In the genomic region with DNA sequence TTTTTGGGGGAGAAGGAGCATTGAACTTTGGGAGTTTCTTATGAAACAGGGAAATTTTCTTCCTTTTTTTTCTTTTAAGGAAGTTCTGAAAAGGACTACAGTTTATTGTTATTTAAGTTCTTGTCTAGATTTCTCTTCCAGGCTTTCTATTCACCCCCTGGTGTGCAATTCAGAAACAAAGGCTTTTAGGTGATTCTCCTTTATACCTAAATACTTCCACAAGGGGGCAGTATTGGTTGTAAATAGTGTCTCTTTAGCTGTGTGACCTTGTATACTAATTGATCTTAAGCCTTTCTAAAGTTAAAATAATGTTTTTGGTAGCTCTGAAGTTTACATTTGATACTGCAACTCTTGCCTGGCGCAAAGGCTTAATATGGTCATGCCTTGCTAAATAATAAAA, we compare ENCODE assay signal across 9 mouse cellular contexts. TPM values are rescaled to one million over a fixed set of nuclear protein-coding genes. Genes with fewer than 3 reads are reported as not detected.
DNase-seq lines count a peak whose midpoint lies in the region; ATAC-seq and TF ChIP-seq lines count a peak whose summit lies in the region.
"Had no signal": no experiment of that assay in that cellular context is flagged by ENCODE, and none has a peak within 500 bp of the region (broad histone marks: within the 10 kb centered on the region; RNA-seq: fewer than 3 reads in every experiment).

No protein-coding gene starts in this region.

- TF ChIP-seq EP300 in liver, embryonic 14.5 days (IDR thresholded peaks at IDR 0.05; ENCODE audit: low read depth) = no peak

- no peaks in the 10 kb centered on the region for H3K9me3 ChIP-seq in forebrain, embryonic 14.5 days (replicated peaks; ENCODE audit: control insufficient read depth, low read length)
- H3K9me3 ChIP-seq in forebrain, embryonic 11.5 days (ENCODE audit: control insufficient read depth, low read length) = no peaks in the 10 kb centered on the region
- no peaks in the 10 kb centered on the region for H3K9me3 ChIP-seq in liver, embryonic 14.5 days (ENCODE audit: control insufficient read depth, low read length)
- H3K9me3 ChIP-seq in liver, embryonic 12.5 days (replicated peaks) = no peaks in the 10 kb centered on the region
- H3K9me3 ChIP-seq: embryonic facial prominence, embryonic 15.5 days had no signal

- no peak for ATAC-seq in forebrain, embryonic 14.5 days
- ATAC-seq in forebrain, embryonic 11.5 days (replicated peaks; ENCODE audit: low FRiP score) = no peak
- no peak for ATAC-seq in liver, embryonic 14.5 days (ENCODE audit: insufficient read depth)
- no peak for ATAC-seq in liver, embryonic 12.5 days

- no peaks in the 10 kb centered on the region; the same call in 1 of the 2 replicates for H3K36me3 ChIP-seq in forebrain, embryonic 14.5 days (ENCODE audit: control insufficient read depth, insufficient read depth, low read length)
- no peaks in the 10 kb centered on the region for H3K36me3 ChIP-seq in forebrain, embryonic 11.5 days (ENCODE audit: control insufficient read depth, insufficient read depth, low read length)
- no peaks in the 10 kb centered on the region for H3K36me3 ChIP-seq in liver, embryonic 14.5 days (replicated peaks; ENCODE audit: control insufficient read depth, insufficient read depth, low read depth)
- H3K36me3 ChIP-seq in liver, embryonic 12.5 days = peaks cover 17% of the 10 kb centered on the region

- no peaks in the 10 kb centered on the region for H3K27me3 ChIP-seq in forebrain, embryonic 14.5 days (replicated peaks; ENCODE audit: control insufficient read depth, insufficient read depth, low read length)
- H3K27me3 ChIP-seq in forebrain, embryonic 11.5 days (ENCODE audit: control insufficient read depth, insufficient read depth, low read length) = no peaks in the 10 kb centered on the region
- H3K27me3 ChIP-seq in liver, embryonic 14.5 days (ENCODE audit: control insufficient read depth, insufficient read depth, low read length) = no peaks in the 10 kb centered on the region
- H3K27me3 ChIP-seq in liver, embryonic 12.5 days (replicated peaks) = no peaks in the 10 kb centered on the region
- H3K27me3 ChIP-seq: embryonic facial prominence, embryonic 15.5 days had no signal

- no peak overlapping the region for H3K27ac ChIP-seq in forebrain, embryonic 14.5 days (ENCODE audit: low read depth, low read length)
- H3K27ac ChIP-seq in forebrain, embryonic 11.5 days (ENCODE audit: low read depth, low read length) = no peak overlapping the region
- H3K27ac ChIP-seq in liver, embryonic 14.5 days = no peak overlapping the region
- no peak overlapping the region for H3K27ac ChIP-seq in liver, embryonic 12.5 days
- H3K27ac ChIP-seq: embryonic facial prominence, embryonic 15.5 days had no signal

- H3K4me2 ChIP-seq in forebrain, embryonic 14.5 days (ENCODE audit: low read length) = peak overlapping the region; percentile 14; the same call in 1 of the 2 replicates
- H3K4me2 ChIP-seq in forebrain, embryonic 11.5 days (ENCODE audit: low read depth, low read length, severe bottlenecking) = no peak overlapping the region
- no peak overlapping the region for H3K4me2 ChIP-seq in liver, embryonic 14.5 days (ENCODE audit: low read depth)
- H3K4me2 ChIP-seq in liver, embryonic 12.5 days = no peak overlapping the region
- H3K4me2 ChIP-seq: embryonic facial prominence, embryonic 15.5 days had no signal

- H3K9ac ChIP-seq in forebrain, embryonic 14.5 days (ENCODE audit: low read length) = no peak overlapping the region
- no peak overlapping the region for H3K9ac ChIP-seq in forebrain, embryonic 11.5 days (ENCODE audit: low read length)
- H3K9ac ChIP-seq in liver, embryonic 14.5 days (replicated peaks) = no peak overlapping the region
- no peak overlapping the region for H3K9ac ChIP-seq in liver, embryonic 12.5 days
- H3K9ac ChIP-seq: embryonic facial prominence, embryonic 15.5 days had no signal

- peak; percentile 54; the same call in 1 of the 2 replicates for TF ChIP-seq CTCF in liver, embryonic 14.5 days (IDR thresholded peaks at IDR 0.05; ENCODE audit: low read depth)

- no peak overlapping the region for H3K4me3 ChIP-seq in forebrain, embryonic 14.5 days (ENCODE audit: low read depth, low read length)
- H3K4me3 ChIP-seq in forebrain, embryonic 11.5 days (ENCODE audit: low read depth, low read length) = no peak overlapping the region
- H3K4me3 ChIP-seq in liver, embryonic 14.5 days (ENCODE audit: insufficient read depth in 1 of 2, low read depth in 2 of 2, low read length in 2 of 2) = no peak overlapping the region
- H3K4me3 ChIP-seq in liver, embryonic 12.5 days = no peak overlapping the region
- H3K4me3 ChIP-seq: embryonic facial prominence, embryonic 15.5 days had no signal

- 85% methylated on average over 1 of the region's 1 CpGs for WGBS in forebrain, embryonic 14.5 days
- 81% methylated on average over 1 of the region's 1 CpGs for WGBS in forebrain, embryonic 11.5 days
- 46% methylated on average over 1 of the region's 1 CpGs for WGBS in liver, embryonic 14.5 days (ENCODE audit: insufficient replicate concordance)
- WGBS in liver, embryonic 12.5 days (ENCODE audit: insufficient replicate concordance) = 59% methylated on average over 1 of the region's 1 CpGs

- peak; percentile 91 for DNase-seq in forebrain, embryonic 14.5 days (ENCODE audit: low spot score)
- no peak for DNase-seq in forebrain, embryonic 11.5 days (ENCODE audit: low spot score)
- peak; percentile 54 to 74 (median 57) for DNase-seq in liver, embryonic 14.5 days (ENCODE audit: low read depth in 3 of 3, low spot score in 3 of 3)
- peak; percentile 63 for DNase-seq in brain, adult 2 months (ENCODE audit: low read depth, low spot score)
- DNase-seq in mesoderm, embryonic 11.5 days (ENCODE audit: low read depth, low spot score) = peak; percentile 67
- DNase-seq in left cerebral cortex, adult 11 months (ENCODE audit: low spot score) = no peak
- DNase-seq in right cerebral cortex, postnatal 10 days (ENCODE audit: low spot score in 2 of 2) = no peak

- peaks cover 20% of the 10 kb centered on the region for H3K4me1 ChIP-seq in forebrain, embryonic 14.5 days (ENCODE audit: control insufficient read depth, insufficient read depth, low read length)
- peaks cover 4% of the 10 kb centered on the region; the same call in 1 of the 2 replicates for H3K4me1 ChIP-seq in forebrain, embryonic 11.5 days (replicated peaks; ENCODE audit: control insufficient read depth, insufficient read depth, low read length)
- peaks cover 12 to 26% of the 10 kb centered on the region in 2 experiments for H3K4me1 ChIP-seq in liver, embryonic 14.5 days (replicated peaks; ENCODE audit: control insufficient read depth in 2 of 2, insufficient read depth in 2 of 2, low read length in 1 of 2)
- H3K4me1 ChIP-seq in liver, embryonic 12.5 days = peaks cover 54% of the 10 kb centered on the region

RNA-seq across cellular contexts. Expression of a gene that starts 2.7 kb away (rescaled TPM):
- polyA plus RNA-seq in forebrain, embryonic 14.5 days (2014; fragmentation: Nextera tagmentation; extraction: Ambion mirVana) = 791 and 827 TPM in 2 replicates
- 624 and 635 TPM in 2 replicates for polyA plus RNA-seq in forebrain, embryonic 11.5 days (2014; fragmentation: Nextera tagmentation; extraction: Ambion mirVana)
- 104 and 121 TPM in 2 replicates for polyA plus RNA-seq in liver, embryonic 14.5 days (2012; rRNA removed)
- 316 and 317 TPM in 2 replicates for polyA plus RNA-seq in liver, embryonic 14.5 days (2014; fragmentation: Nextera tagmentation; extraction: Ambion mirVana)
- 415 and 442 TPM in 2 replicates for polyA plus RNA-seq in liver, embryonic 12.5 days (2016; fragmentation: Nextera tagmentation; extraction: Ambion mirVana)

RNA-seq across cellular contexts. Expression of a gene that starts 13.6 kb away (rescaled TPM):
- 20.4 and 23.6 TPM in 2 replicates for polyA plus RNA-seq in forebrain, embryonic 14.5 days (2014; fragmentation: Nextera tagmentation; extraction: Ambion mirVana)
- polyA plus RNA-seq in forebrain, embryonic 11.5 days (2014; fragmentation: Nextera tagmentation; extraction: Ambion mirVana) = 21.0 TPM in 2 replicates
- 2.0 and 3.1 TPM in 2 replicates for polyA plus RNA-seq in liver, embryonic 14.5 days (2012; rRNA removed)
- polyA plus RNA-seq in liver, embryonic 14.5 days (2014; fragmentation: Nextera tagmentation; extraction: Ambion mirVana) = 4.8 and 5.9 TPM in 2 replicates
- polyA plus RNA-seq in liver, embryonic 12.5 days (2016; fragmentation: Nextera tagmentation; extraction: Ambion mirVana) = 10.5 and 12.0 TPM in 2 replicates

RNA-seq across cellular contexts. Expression of a gene that starts 19.9 kb away (rescaled TPM):
- 18.5 and 20.4 TPM in 2 replicates for polyA plus RNA-seq in forebrain, embryonic 14.5 days (2014; fragmentation: Nextera tagmentation; extraction: Ambion mirVana)
- polyA plus RNA-seq in forebrain, embryonic 11.5 days (2014; fragmentation: Nextera tagmentation; extraction: Ambion mirVana) = 1.5 and 3.4 TPM in 2 replicates
- 0.09 and 0.18 TPM in 2 replicates for polyA plus RNA-seq in liver, embryonic 14.5 days (2012; rRNA removed)
- 0.39 and 0.54 TPM in 2 replicates for polyA plus RNA-seq in liver, embryonic 14.5 days (2014; fragmentation: Nextera tagmentation; extraction: Ambion mirVana)
- 1.0 and 1.5 TPM in 2 replicates for polyA plus RNA-seq in liver, embryonic 12.5 days (2016; fragmentation: Nextera tagmentation; extraction: Ambion mirVana)

RNA-seq across cellular contexts. Expression of a gene that starts 28.8 kb away (rescaled TPM):
- polyA plus RNA-seq in forebrain, embryonic 14.5 days (2014; fragmentation: Nextera tagmentation; extraction: Ambion mirVana) = 46.1 and 47.5 TPM in 2 replicates
- 55.1 and 65.5 TPM in 2 replicates for polyA plus RNA-seq in forebrain, embryonic 11.5 days (2014; fragmentation: Nextera tagmentation; extraction: Ambion mirVana)
- polyA plus RNA-seq in liver, embryonic 14.5 days (2012; rRNA removed) = 8.1 and 8.5 TPM in 2 replicates
- 6.7 and 7.9 TPM in 2 replicates for polyA plus RNA-seq in liver, embryonic 14.5 days (2014; fragmentation: Nextera tagmentation; extraction: Ambion mirVana)
- 17.4 and 17.7 TPM in 2 replicates for polyA plus RNA-seq in liver, embryonic 12.5 days (2016; fragmentation: Nextera tagmentation; extraction: Ambion mirVana)

RNA-seq across cellular contexts. Expression of a gene that starts 37.0 kb away (rescaled TPM):
- 55.5 and 56.4 TPM in 2 replicates for polyA plus RNA-seq in forebrain, embryonic 14.5 days (2014; fragmentation: Nextera tagmentation; extraction: Ambion mirVana)
- polyA plus RNA-seq in forebrain, embryonic 11.5 days (2014; fragmentation: Nextera tagmentation; extraction: Ambion mirVana) = 57.7 and 58.2 TPM in 2 replicates
- 13.9 and 15.6 TPM in 2 replicates for polyA plus RNA-seq in liver, embryonic 14.5 days (2012; rRNA removed)
- 20.7 and 21.1 TPM in 2 replicates for polyA plus RNA-seq in liver, embryonic 14.5 days (2014; fragmentation: Nextera tagmentation; extraction: Ambion mirVana)
- 32.5 and 33.2 TPM in 2 replicates for polyA plus RNA-seq in liver, embryonic 12.5 days (2016; fragmentation: Nextera tagmentation; extraction: Ambion mirVana)

Comparison
In these comparisons a context has a peak if more than half of its experiments do, and no peak if none do; other contexts are left out.
1. DNase-seq: peak in forebrain, embryonic 14.5 days (single experiment), liver, embryonic 14.5 days (3 of 3), brain, adult 2 months (single experiment) and mesoderm, embryonic 11.5 days (single experiment); none in forebrain, embryonic 11.5 days (single experiment), left cerebral cortex, adult 11 months (single experiment) and right cerebral cortex, postnatal 10 days (0 of 2).